Mouse (Mus musculus): ENCODE measurements around the gene Got1. TPM values are rescaled to one million over a fixed set of nuclear protein-coding genes. Genes with fewer than 3 reads are reported as not detected.

Got1 gene
- 362 and 411 TPM in 2 replicates for polyA plus RNA-seq (2021; fragmentation: Nextera tagmentation)
- long read RNA-seq, experiment 1, transcript Got1-203 (3 exons, 661 nt), result minor isoform, 17 of 1,048 reads
- long read RNA-seq, experiment 1, transcript Got1-201 (9 exons, 2,058 nt), result major isoform, 918 of 1,048 reads
- long read RNA-seq, experiment 1, partial matches to known transcripts, result 72 of 1,048 reads
- long read RNA-seq, experiment 1, other reads (novel, unspliced or antisense), result 41 of 1,048 reads
- long read RNA-seq, experiment 2, transcript Got1-201 (9 exons, 2,058 nt), result major isoform, 2,835 of 2,908 reads
- long read RNA-seq, experiment 2, partial matches to known transcripts, result 28 of 2,908 reads
- long read RNA-seq, experiment 2, other reads (novel, unspliced or antisense), result 42 of 2,908 reads

DNA sequence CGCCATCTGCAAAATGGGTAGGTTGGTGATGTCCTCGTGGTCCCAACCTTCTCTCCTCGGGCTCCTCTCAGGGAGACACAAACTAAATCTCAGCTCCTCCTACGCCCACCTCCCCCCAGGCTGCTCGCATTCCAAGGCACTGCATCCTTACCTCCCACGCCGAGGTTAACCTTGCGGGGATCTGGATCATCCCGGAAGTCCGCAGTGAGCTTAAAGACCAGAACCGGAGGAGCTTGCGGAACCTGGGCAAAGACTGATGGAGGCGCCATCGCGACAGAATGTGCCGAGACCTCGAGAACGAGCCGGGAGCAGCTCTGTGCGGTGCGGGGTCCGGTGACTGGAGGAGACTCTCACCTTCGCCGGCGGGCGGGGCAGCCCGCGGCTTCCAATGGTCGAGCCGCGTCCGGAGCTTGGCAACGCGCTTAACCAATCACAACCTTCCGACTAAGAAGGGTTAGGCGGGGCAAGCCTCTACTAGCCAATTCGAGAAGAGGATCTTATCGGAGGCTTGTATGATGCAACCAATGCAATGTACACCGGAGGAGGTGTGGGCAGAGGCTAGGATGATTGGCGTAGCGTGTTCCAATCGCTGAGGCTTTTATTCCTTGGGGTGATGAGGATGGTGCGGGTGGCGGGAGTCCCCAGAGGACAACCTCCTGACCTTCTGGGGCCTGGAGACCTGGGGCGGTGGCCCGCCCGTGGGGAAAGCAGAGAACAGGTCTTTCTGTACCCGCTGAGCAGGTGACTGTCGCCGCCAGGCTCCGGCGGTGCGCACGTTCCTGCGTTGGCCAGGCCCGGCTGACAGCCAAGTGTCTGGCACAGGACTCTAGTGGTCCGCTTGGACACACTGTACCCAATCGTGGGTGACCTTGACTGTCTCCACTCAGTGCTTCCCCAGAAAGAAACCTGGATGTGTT, at the start of gene Got1:
Gene Got1 (minus strand): TSS at position 419 of the 917 bp plus-strand sequence.

Other genes starting within 250 kb of the Got1 start
- 0.05 and 0.08 TPM in 2 replicates for gene Hpse2, start 136.2 kb downstream of the Got1 start, polyA plus RNA-seq (2021; fragmentation: Nextera tagmentation)
- 16.4 TPM in 2 replicates for gene Cnnm1, start 84.2 kb downstream of the Got1 start, polyA plus RNA-seq (2021; fragmentation: Nextera tagmentation)
- not detected in 2 replicates for gene Nkx2-3, start 87.7 kb upstream of the Got1 start, polyA plus RNA-seq (2021; fragmentation: Nextera tagmentation)
- gene Slc25a28, start 150.3 kb upstream of the Got1 start, polyA plus RNA-seq (2021; fragmentation: Nextera tagmentation), result 3.9 and 4.6 TPM in 2 replicates
- gene Entpd7, start 165.1 kb upstream of the Got1 start, polyA plus RNA-seq (2021; fragmentation: Nextera tagmentation), result 4.8 and 5.0 TPM in 2 replicates
- 11.2 and 12.1 TPM in 2 replicates for gene Cutc, start 228.4 kb upstream of the Got1 start, polyA plus RNA-seq (2021; fragmentation: Nextera tagmentation)
- 2.9 and 5.7 TPM in 2 replicates for gene Cox15, start 228.4 kb upstream of the Got1 start, polyA plus RNA-seq (2021; fragmentation: Nextera tagmentation)

Data from layer of hippocampus, adult 6 months (tissue).